Mouse (Mus musculus) gastrocnemius, postnatal 36 days (tissue): ENCODE measurements around the gene Cpne6. TPM values are rescaled to one million over a fixed set of nuclear protein-coding genes. Genes with fewer than 3 reads are reported as not detected.

ENCODE experiments used
- DNase-seq, 2 experiments: peaks; one replicate each; pipeline ENCODE4 v3.0.0; 2022
- intact Hi-C: fragments of 180-260 bp; cut with DNase I; formaldehyde crosslinking; loops from one replicate; pipeline ENCODE4 v1.15.1; 2025
- long read RNA-seq, 2 experiments: library from polyadenylated mRNA; stranded (forward); transcript quantifications; one replicate each; pipeline ENCODE4 v2.0.0; 2021
- total RNA-seq, 2 experiments: library from RNA; stranded (reverse); gene quantifications; 2 replicates each; pipeline ENCODE4 v1.2.3; 2021

Cpne6 gene
- total RNA-seq: not detected
- long read RNA-seq, experiment 1: 0 reads
- long read RNA-seq, experiment 2: 0 reads

- intact Hi-C loops: no loop called here
- no peak for DNase-seq
Observed at GRCm38 (mm10) chr14:55510125-55510731, at the start of gene Cpne6. Gene Cpne6, plus strand, starts transcription at chr14:55510445.

DNA sequence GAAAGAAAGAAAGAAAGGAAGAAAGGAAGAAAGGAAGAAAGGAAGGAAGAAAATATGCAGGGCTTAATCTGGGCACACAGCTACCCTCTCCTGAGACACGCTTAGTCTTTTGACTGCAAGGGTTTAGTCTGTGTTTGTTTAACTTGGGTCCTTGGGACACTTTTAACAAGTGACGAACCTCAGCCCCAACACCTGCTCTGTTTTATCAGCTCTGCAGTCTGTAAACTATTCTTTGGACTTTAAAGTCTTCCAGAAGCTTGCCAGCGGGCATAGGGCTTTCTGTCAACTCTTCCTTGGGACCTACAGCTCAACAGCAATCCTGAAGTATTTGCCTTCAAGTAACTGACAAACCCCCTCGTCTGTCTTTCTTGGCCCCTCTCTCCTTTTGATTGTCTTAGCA lies 48.5 kb upstream of the Cpne6 start:
- DNase-seq: no peak
- intact Hi-C loops: no loop called here

- intact Hi-C loops: no loop called here
- no peak for DNase-seq
Observed at GRCm38 (mm10) chr14:55466481-55466880, 43.8 kb upstream of the Cpne6 start.

GRCm38 (mm10) chr14:55467108-55467507 lies 43.1 kb upstream of the Cpne6 start:
- intact Hi-C loops: no loop called here
- no peak for DNase-seq

DNA sequence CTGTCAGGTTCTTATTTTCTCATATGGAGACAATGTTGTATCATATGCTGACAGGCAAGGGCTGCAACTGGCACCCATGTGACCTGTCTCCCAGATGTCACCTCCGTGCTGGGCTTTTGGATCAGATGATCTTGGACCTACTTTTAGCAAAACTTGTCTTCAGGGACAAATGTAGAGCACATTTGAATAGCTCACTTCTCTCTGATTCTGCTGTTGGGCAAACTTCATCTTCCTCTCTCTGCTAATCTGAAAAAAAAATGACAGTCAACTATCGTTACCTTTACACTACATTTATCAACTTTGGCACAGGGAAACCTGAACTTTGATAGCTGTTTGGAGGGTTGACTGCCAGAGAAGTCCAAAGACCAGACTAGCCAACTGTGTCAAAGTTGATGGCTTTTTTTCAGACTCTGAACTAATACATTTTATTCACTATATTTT lies 41.9 kb upstream of the Cpne6 start:
- DNase-seq: no peak
- intact Hi-C loops: no loop called here

GRCm38 (mm10) chr14:55469041-55469440 lies 41.2 kb upstream of the Cpne6 start:
- intact Hi-C loops: no loop called here
- no peak for DNase-seq

DNA sequence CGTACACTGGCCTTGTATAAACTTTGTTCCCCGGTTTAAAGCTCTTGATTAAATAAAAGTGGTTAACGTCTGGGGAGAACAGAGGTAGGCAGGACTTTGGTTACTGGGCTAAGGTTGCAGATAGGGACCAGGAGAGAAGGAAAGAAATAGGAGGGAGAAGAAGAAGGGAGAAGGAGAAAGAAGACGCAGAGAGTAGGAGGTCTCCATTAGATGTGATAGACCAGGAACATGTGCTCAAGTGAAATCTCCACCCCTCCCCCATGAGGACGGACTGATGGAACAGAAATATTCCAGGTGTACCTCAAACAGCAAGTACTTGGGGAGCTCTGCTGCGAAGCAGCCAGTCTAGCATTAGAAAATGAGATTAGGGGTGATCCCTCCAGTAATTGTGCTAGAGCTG lies 40.4 kb upstream of the Cpne6 start:
- intact Hi-C loops: no loop called here
- no peak for DNase-seq

GRCm38 (mm10) chr14:55470806-55471205 lies 39.4 kb upstream of the Cpne6 start:
- no peak for DNase-seq
- intact Hi-C loops: no loop called here

DNA sequence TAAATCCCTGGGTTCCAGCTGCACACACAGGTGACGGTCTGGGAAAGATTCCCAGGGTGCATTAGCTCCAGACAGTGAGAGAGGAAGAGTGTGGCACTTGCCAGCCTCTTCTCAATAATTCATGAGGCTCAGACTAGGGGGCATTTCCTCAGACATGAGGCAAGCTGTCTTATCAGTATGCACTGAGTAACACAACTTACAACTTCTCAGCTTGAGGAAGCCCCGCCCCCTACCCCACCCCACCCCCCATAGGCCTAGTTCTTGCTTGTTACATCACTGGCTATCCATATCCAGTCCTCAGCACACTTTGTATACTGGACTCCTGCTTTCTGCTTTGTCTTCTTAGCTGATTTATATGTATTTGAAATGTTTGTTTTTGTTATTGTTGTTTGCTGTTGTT lies 34.6 kb upstream of the Cpne6 start:
- DNase-seq: no peak
- intact Hi-C loops: no loop called here

DNA sequence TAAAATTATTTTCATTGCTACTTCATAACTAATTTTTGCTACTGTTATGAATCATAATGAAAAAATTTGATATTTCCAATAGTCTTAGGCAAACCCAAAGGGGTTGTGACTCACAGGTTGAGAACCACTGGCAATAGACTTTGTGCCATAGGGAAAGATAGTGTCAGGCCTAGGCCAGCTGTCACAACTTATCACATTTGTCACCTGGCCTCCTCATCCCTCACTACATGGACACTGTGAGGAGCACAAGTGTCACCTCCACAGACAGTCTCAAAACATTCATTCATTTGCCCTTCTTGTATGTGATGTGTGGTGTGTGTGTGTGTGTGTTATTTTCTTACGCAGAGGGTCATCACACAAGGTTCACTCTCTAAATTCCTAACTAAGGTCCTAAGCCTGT lies 32.8 kb upstream of the Cpne6 start:
- no peak for DNase-seq
- intact Hi-C loops: no loop called here

GRCm38 (mm10) chr14:55477829-55478228 lies 32.4 kb upstream of the Cpne6 start:
- no peak for DNase-seq
- intact Hi-C loops: no loop called here

DNA sequence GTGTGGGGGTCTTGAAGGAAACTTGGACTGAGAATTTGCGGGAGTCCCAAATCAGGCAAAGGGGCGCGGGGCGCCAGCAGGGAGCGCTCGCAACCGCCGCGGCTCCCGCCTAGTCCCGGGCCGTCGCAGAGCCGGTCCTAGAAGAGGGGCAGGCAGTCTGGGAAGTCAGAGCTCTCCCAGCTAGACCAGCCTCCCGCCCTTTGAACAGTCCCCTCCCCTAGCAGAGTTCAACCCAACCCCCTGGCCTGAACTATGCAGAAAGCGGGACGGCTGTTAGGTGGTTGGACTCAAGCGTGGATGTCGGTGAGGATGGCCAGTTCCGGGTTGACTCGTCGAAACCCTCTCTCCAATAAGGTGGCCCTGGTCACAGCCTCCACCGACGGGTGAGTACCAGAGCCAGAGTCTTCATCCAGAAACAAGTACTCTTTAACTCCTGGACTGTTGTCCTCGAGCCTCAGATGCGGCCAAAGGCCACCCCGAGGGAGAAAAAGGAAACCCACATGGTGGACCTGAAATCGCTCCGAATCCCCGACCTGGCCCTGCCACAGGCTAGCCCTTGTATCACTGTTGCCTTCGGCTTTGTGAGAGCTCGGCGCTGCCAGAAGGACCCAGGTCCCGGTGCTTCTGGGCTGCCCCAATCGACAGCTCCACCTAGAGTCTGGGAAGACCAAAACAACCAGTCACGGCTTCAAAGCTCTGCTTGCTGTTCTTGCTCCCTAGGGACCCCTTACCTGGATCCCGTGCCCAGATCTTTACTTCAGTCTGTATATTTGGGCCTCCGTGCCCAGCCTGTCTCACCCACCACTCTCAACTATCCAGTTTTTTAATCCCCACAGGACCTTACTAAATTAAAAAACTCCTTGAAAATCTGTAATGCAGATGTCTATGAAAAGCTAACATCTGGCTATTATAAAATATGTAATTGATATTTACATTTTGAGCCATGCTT lies 31.3 kb upstream of the Cpne6 start, which contains the start of gene Dhrs4:
Gene Dhrs4, plus strand, starts transcription at position 108 of the 949 bp plus-strand sequence.
- intact Hi-C loops: no loop called here
- DNase-seq: peak; percentile 68 to 70

DNA sequence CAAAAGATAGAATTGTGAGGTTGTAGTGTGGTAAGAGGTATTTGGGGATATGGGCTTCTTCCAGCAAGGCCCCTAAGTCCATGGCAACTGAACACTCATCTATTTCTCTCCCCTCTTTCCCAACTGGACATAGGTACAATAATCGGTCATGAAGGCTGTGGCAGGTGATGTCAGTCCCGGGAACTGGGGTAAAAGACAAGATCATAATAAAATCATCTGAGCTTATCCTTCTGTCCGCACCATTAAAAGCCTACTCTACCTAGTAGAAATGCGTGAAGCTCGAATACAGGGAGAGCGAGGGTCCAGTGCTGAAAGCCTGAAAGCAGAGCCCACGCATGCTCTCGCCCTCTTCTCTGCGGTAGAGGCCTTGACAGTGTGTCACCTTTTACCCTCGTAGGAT lies 30.6 kb upstream of the Cpne6 start:
- DNase-seq: no peak
- intact Hi-C loops: no loop called here

DNA sequence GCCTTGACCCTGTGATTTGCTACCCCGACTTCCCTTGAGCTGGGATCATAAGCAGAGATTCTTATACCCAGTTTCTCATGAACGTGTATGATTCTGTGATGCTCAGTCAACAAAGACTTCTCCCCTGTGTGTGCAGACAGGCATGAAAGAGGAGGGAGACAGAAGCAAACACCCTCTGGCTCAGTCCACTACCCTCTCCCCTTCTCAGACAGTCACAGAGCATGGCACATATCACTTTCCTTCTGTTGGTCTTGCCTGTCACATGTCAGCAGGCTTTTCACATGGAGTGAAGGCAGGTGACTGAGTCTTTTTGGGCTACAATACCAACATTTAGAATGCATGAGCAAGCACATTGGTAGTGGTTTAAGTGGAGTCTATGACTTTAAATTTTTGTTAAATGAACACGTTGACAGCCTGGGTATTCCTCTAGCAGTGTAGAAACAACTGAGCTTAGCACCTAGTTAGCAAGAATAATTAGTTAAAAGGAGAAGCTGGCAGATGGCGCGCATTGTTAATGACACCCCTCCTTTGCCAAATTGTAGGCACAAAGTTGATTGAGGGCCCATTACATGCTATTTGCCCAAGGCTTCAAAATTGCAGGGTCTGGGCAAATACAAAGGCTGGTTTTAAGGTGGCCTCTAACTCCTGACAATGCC lies 25.7 kb upstream of the Cpne6 start:
- intact Hi-C loops: no loop called here
- no peak for DNase-seq

DNA sequence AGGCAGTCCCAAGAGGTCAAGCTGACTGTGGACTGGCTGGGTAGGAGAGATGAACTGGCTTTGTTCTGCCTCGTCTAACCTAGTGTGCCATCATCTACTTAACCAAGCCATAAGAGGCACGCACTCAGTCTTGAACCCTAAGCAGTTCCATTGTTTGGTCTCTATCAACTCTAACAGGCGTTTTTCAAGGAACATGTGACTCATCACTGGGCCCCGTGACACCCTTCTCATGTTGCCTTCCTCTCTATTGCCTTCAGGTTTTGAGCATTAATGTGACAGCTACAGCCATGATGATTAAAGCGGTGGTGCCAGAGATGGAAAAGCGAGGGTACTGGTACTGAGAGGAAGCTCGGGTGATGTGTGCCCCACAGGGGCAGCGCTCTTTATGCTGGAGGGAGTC lies 23.4 kb upstream of the Cpne6 start:
- no peak for DNase-seq
- intact Hi-C loops: no loop called here

GRCm38 (mm10) chr14:55490361-55491201 lies 19.7 kb upstream of the Cpne6 start, which contains the start of gene Carmil3:
Gene Carmil3, plus strand, starts transcription at chr14:55490651.
- intact Hi-C loops: no loop called here
- DNase-seq: peak; percentile 35

- intact Hi-C loops: no loop called here
- DNase-seq: peak; percentile 31 to 49
Observed at GRCm38 (mm10) chr14:55491291-55491833, 18.9 kb upstream of the Cpne6 start.

DNA sequence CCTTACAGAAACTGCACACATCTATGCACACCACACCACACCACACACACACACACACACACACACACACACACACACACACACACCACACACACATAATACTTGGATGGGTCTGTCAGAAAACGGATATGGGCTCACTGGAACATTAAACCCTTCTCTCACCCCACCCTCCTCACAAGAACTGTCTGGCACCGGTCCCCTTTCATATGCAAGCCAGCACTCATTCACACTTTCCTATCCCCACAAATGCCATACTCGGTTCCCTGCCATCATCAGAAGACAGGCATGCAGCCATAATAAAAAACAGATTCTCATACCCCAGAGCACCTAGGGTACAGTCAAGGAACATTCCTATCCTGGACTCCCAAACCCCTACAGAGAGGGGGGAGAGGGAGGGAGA lies 18.1 kb upstream of the Cpne6 start:
- intact Hi-C loops: no loop called here
- DNase-seq: no peak

- no peak for DNase-seq
- intact Hi-C loops: loop anchor here (2.0 to 5.0 kb wide), 2 partner anchors 107 to 247 kb away; partner anchors contain the start of gene Irf9
Observed at GRCm38 (mm10) chr14:55495509-55496240, 14.6 kb upstream of the Cpne6 start.
